Mouse (Mus musculus) cerebellum, postnatal 4 days (tissue): ENCODE results near the gene Rhoc.
"Not testable (repeated sequence)": the region's sequence is repeated elsewhere in the genome, so short reads cannot be mapped to it uniquely, and the experiment has no call there.

ENCODE experiments used
- DNase-seq, 2 experiments: peaks; one replicate each; pipeline ENCODE4 v3.0.0; 2022; ENCODE audit warnings: low spot score in 2 of 2, mixed read lengths in 1 of 2

Rhoc gene

GRCm38 (mm10) chr3:104788075-104788474 lies at the start of gene Rhoc:
Rhoc (plus strand) TSS chr3:104788375.
- no peak for DNase-seq

GRCm38 (mm10) chr3:104741954-104742353 lies 46.2 kb upstream of the Rhoc start:
- DNase-seq = no peak

- DNase-seq = no peak
Measured at GRCm38 (mm10) chr3:104743161-104743560, 45.0 kb upstream of the Rhoc start.

- DNase-seq = no peak
Measured at GRCm38 (mm10) chr3:104743864-104744263, 44.3 kb upstream of the Rhoc start.

- not testable (repeated sequence) for DNase-seq
Measured at GRCm38 (mm10) chr3:104752845-104753244, 35.3 kb upstream of the Rhoc start.

- DNase-seq = peak; percentile 76 to 84
Measured at GRCm38 (mm10) chr3:104758406-104758805, 29.8 kb upstream of the Rhoc start.

GRCm38 (mm10) chr3:104758869-104759268 lies 29.3 kb upstream of the Rhoc start:
- DNase-seq = no peak

- DNase-seq = not testable (repeated sequence)
Measured at GRCm38 (mm10) chr3:104762103-104762863, 25.9 kb upstream of the Rhoc start.

- DNase-seq = peak in 1 of 2 experiments; percentile 22
Measured at GRCm38 (mm10) chr3:104765021-104765420, 23.2 kb upstream of the Rhoc start.

GRCm38 (mm10) chr3:104767141-104767540 lies 21.0 kb upstream of the Rhoc start:
- DNase-seq = no peak

GRCm38 (mm10) chr3:104767716-104768115 lies 20.5 kb upstream of the Rhoc start:
- no peak for DNase-seq

GRCm38 (mm10) chr3:104769135-104769534 lies 19.0 kb upstream of the Rhoc start:
- no peak for DNase-seq

- DNase-seq = peak in 1 of 2 experiments; percentile 26
Measured at GRCm38 (mm10) chr3:104770035-104770434, 18.1 kb upstream of the Rhoc start.

- DNase-seq = no peak
Measured at GRCm38 (mm10) chr3:104770918-104771317, 17.3 kb upstream of the Rhoc start.

GRCm38 (mm10) chr3:104771460-104771859 lies 16.7 kb upstream of the Rhoc start:
- DNase-seq = no peak

GRCm38 (mm10) chr3:104773301-104773700 lies 14.9 kb upstream of the Rhoc start:
- DNase-seq = no peak

- DNase-seq = peak in 1 of 2 experiments; percentile 30
Measured at GRCm38 (mm10) chr3:104777342-104777741, 10.8 kb upstream of the Rhoc start.

- peak in 1 of 2 experiments; percentile 79 for DNase-seq
Measured at GRCm38 (mm10) chr3:104779949-104780348, 8.2 kb upstream of the Rhoc start.

GRCm38 (mm10) chr3:104780561-104781420 lies 7.4 kb upstream of the Rhoc start, which contains the start of gene Ppm1j:
Ppm1j (plus strand) TSS chr3:104781056.
- no peak for DNase-seq

- DNase-seq = no peak
Measured at GRCm38 (mm10) chr3:104781471-104781903, 6.7 kb upstream of the Rhoc start, which contains the start of gene Fam19a3. Fam19a3 (minus strand) TSS chr3:104781840.

- no peak for DNase-seq
Measured at GRCm38 (mm10) chr3:104782061-104782681, 6.0 kb upstream of the Rhoc start.

- no peak for DNase-seq
Measured at GRCm38 (mm10) chr3:104783971-104784500, 4.1 kb upstream of the Rhoc start.
